Mouse (Mus musculus): Measurements from ENCODE around the gene Hist1h2bm. TPM values are rescaled to one million over a fixed set of nuclear protein-coding genes. Genes with fewer than 3 reads are reported as not detected.

Hist1h2bm gene
- polyA plus RNA-seq, 1 experiment from 2014 or later = 3.9 TPM

GRCm38 (mm10) chr13:21755707-21756106 lies 33.9 kb downstream of the Hist1h2bm start:
- H3K9ac ChIP-seq (ENCODE audit: low read length) = no peak overlapping the region
- no peak overlapping the region for H3K27ac ChIP-seq (ENCODE audit: low read depth, low read length)
- no peaks in the 10 kb centered on the region for H3K9me3 ChIP-seq (replicated peaks; ENCODE audit: control insufficient read depth, low read length)
- no peaks in the 10 kb centered on the region for H3K36me3 ChIP-seq (ENCODE audit: control insufficient read depth, insufficient read depth, low read length)
- 40% methylated on average over 1 of the region's 1 CpGs for WGBS
- no peak overlapping the region for H3K4me3 ChIP-seq (ENCODE audit: low read depth, low read length)
- ATAC-seq = no peak
- peak overlapping the region; percentile 57 for H3K4me2 ChIP-seq (ENCODE audit: low read length)
- H3K4me1 ChIP-seq (ENCODE audit: control insufficient read depth, insufficient read depth, low read length) = peaks cover 9% of the 10 kb centered on the region
- no peaks in the 10 kb centered on the region for H3K27me3 ChIP-seq (replicated peaks; ENCODE audit: control insufficient read depth, insufficient read depth, low read length)
- DNase-seq (ENCODE audit: low spot score) = no peak

Small RNAs within 50 kb of the gene (microRNA-seq; reads per million reads assigned to microRNA genes)
- gene Gm44357 = not detected
- gene Gm44367 = not detected
- not detected for gene Gm44454

Other genes starting within 250 kb of the Hist1h2bm start
- gene Zkscan4, start 243.1 kb upstream of the Hist1h2bm start, polyA plus RNA-seq (2014; fragmentation: Nextera tagmentation; extraction: Ambion mirVana) = 7.5 and 8.2 TPM in 2 replicates
- not detected in 2 replicates for gene Gm10065, start 242.6 kb upstream of the Hist1h2bm start, polyA plus RNA-seq (2014; fragmentation: Nextera tagmentation; extraction: Ambion mirVana)
- 0.36 and 0.78 TPM in 2 replicates for gene AK157302, start 226.8 kb upstream of the Hist1h2bm start, polyA plus RNA-seq (2014; fragmentation: Nextera tagmentation; extraction: Ambion mirVana)
- 5.1 and 6.2 TPM in 2 replicates for gene Gm11273, start 220.6 kb upstream of the Hist1h2bm start, polyA plus RNA-seq (2014; fragmentation: Nextera tagmentation; extraction: Ambion mirVana)
- 7.3 and 8.6 TPM in 2 replicates for gene Zkscan8, start 190.9 kb upstream of the Hist1h2bm start, polyA plus RNA-seq (2014; fragmentation: Nextera tagmentation; extraction: Ambion mirVana)
- gene Olfr1366, start 179.2 kb upstream of the Hist1h2bm start, polyA plus RNA-seq (2014; fragmentation: Nextera tagmentation; extraction: Ambion mirVana) = 0.10 and 0.20 TPM in 2 replicates
- not detected in 2 replicates for gene Olfr1535, start 162.2 kb upstream of the Hist1h2bm start, polyA plus RNA-seq (2014; fragmentation: Nextera tagmentation; extraction: Ambion mirVana)
- not detected in 2 replicates for gene Olfr1364, start 140.3 kb upstream of the Hist1h2bm start, polyA plus RNA-seq (2014; fragmentation: Nextera tagmentation; extraction: Ambion mirVana)
- gene Olfr1362, start 108.0 kb upstream of the Hist1h2bm start, polyA plus RNA-seq (2014; fragmentation: Nextera tagmentation; extraction: Ambion mirVana) = not detected in 2 replicates
- gene Olfr11, start 79.5 kb upstream of the Hist1h2bm start, polyA plus RNA-seq (2014; fragmentation: Nextera tagmentation; extraction: Ambion mirVana) = not detected in 2 replicates
- gene Olfr1361, start 58.7 kb upstream of the Hist1h2bm start, polyA plus RNA-seq (2014; fragmentation: Nextera tagmentation; extraction: Ambion mirVana) = not detected in 2 replicates
- gene Olfr1360, start 44.6 kb upstream of the Hist1h2bm start, polyA plus RNA-seq (2014; fragmentation: Nextera tagmentation; extraction: Ambion mirVana) = not detected in 2 replicates
- not detected in 2 replicates for gene Olfr1359, start 23.9 kb upstream of the Hist1h2bm start, polyA plus RNA-seq (2014; fragmentation: Nextera tagmentation; extraction: Ambion mirVana)
- gene Hist1h2bl, start 5.9 kb upstream of the Hist1h2bm start, polyA plus RNA-seq (2014; fragmentation: Nextera tagmentation; extraction: Ambion mirVana) = 3.7 and 4.2 TPM in 2 replicates
- 13.2 and 45.9 TPM in 2 replicates for gene Hist1h2ai, start 5.6 kb upstream of the Hist1h2bm start, polyA plus RNA-seq (2014; fragmentation: Nextera tagmentation; extraction: Ambion mirVana)
- gene Hist1h3h, start 4.4 kb upstream of the Hist1h2bm start, polyA plus RNA-seq (2014; fragmentation: Nextera tagmentation; extraction: Ambion mirVana) = 7.3 and 11.0 TPM in 2 replicates
- 1.7 TPM in 2 replicates for gene Hist1h4j, start 13.0 kb downstream of the Hist1h2bm start, polyA plus RNA-seq (2014; fragmentation: Nextera tagmentation; extraction: Ambion mirVana)
- gene Hist1h4k, start 28.5 kb downstream of the Hist1h2bm start, polyA plus RNA-seq (2014; fragmentation: Nextera tagmentation; extraction: Ambion mirVana) = 2.7 and 4.6 TPM in 2 replicates
- 3.4 and 10.8 TPM in 2 replicates for gene Hist1h2ak, start 31.8 kb downstream of the Hist1h2bm start, polyA plus RNA-seq (2014; fragmentation: Nextera tagmentation; extraction: Ambion mirVana)
- 0.90 and 2.5 TPM in 2 replicates for gene Hist1h2bn, start 32.1 kb downstream of the Hist1h2bm start, polyA plus RNA-seq (2014; fragmentation: Nextera tagmentation; extraction: Ambion mirVana)
- 11.0 and 11.1 TPM in 2 replicates for gene Hist1h1b, start 58.6 kb downstream of the Hist1h2bm start, polyA plus RNA-seq (2014; fragmentation: Nextera tagmentation; extraction: Ambion mirVana)
- 108 and 166 TPM in 2 replicates for gene Hist1h3i, start 61.3 kb downstream of the Hist1h2bm start, polyA plus RNA-seq (2014; fragmentation: Nextera tagmentation; extraction: Ambion mirVana)
- gene Hist1h2an, start 65.2 kb downstream of the Hist1h2bm start, polyA plus RNA-seq (2014; fragmentation: Nextera tagmentation; extraction: Ambion mirVana) = 6.6 TPM in 1 of 2 replicates, not detected in the other
- 0.84 and 1.5 TPM in 2 replicates for gene Hist1h2bp, start 65.4 kb downstream of the Hist1h2bm start, polyA plus RNA-seq (2014; fragmentation: Nextera tagmentation; extraction: Ambion mirVana)
- 9.2 and 17.1 TPM in 2 replicates for gene Hist1h2bq, start 88.2 kb downstream of the Hist1h2bm start, polyA plus RNA-seq (2014; fragmentation: Nextera tagmentation; extraction: Ambion mirVana)
- gene Hist1h2ao, start 88.4 kb downstream of the Hist1h2bm start, polyA plus RNA-seq (2014; fragmentation: Nextera tagmentation; extraction: Ambion mirVana) = not detected in 2 replicates
- gene Hist1h4m, start 89.7 kb downstream of the Hist1h2bm start, polyA plus RNA-seq (2014; fragmentation: Nextera tagmentation; extraction: Ambion mirVana) = not detected in 2 replicates
- gene Hist1h4n, start 110.2 kb downstream of the Hist1h2bm start, polyA plus RNA-seq (2014; fragmentation: Nextera tagmentation; extraction: Ambion mirVana) = 4.6 and 16.7 TPM in 2 replicates
- 2,010 and 3,186 TPM in 2 replicates for gene Hist1h2ap, start 111.5 kb downstream of the Hist1h2bm start, polyA plus RNA-seq (2014; fragmentation: Nextera tagmentation; extraction: Ambion mirVana)
- gene Hist1h2br, start 111.7 kb downstream of the Hist1h2bm start, polyA plus RNA-seq (2014; fragmentation: Nextera tagmentation; extraction: Ambion mirVana) = 9.4 and 17.8 TPM in 2 replicates
- gene Zfp184, start 223.1 kb downstream of the Hist1h2bm start, polyA plus RNA-seq (2014; fragmentation: Nextera tagmentation; extraction: Ambion mirVana) = 28.3 and 34.9 TPM in 2 replicates